Mouse (Mus musculus): ENCODE data around the gene Ldlrad3.

- TF ChIP-seq POLR2A (IDR thresholded peaks at IDR 0.05; ENCODE audit: low read depth, low read length) (no peak), CTCF (IDR thresholded peaks at IDR 0.05; ENCODE audit: extremely low read depth, insufficient read length, insufficient replicate concordance, low read depth, low read length) (no peak)
These were observed 23.1 kb downstream of the Ldlrad3 start for GRCm38 (mm10) chr2:102163106-102163505.
